Mouse (Mus musculus) erythroid progenitor cell, adult 5-6 weeks (primary cell): ENCODE measurements around the gene Negr1. TPM values are rescaled to one million over a fixed set of nuclear protein-coding genes. Genes with fewer than 3 reads are reported as not detected.

Source experiments
- ATAC-seq: replicated peaks from 2 replicates; pipeline ENCODE4 v1.8.0; 2016; ENCODE audit warnings: moderate number of reproducible peaks, mild to moderate bottlenecking, moderate TSS enrichment, inconsistent platforms; ENCODE audit not compliant: poor library complexity, low FRiP score, severe bottlenecking
- total RNA-seq, 2 experiments: library from RNA; stranded (forward) in 1 of 2; stranded (reverse) in 1 of 2; fragments of 150-400 nt in 1 of 2; fragments of 186-747, 209-891 nt in 1 of 2; gene quantifications; 2 replicates each; pipeline versions ENCODE4 v1.2.3 to v1.2.4; 2015 to 2017; ENCODE audit warnings: low replicate concordance in 2 of 2

Negr1 gene
- total RNA-seq, 2 experiments from 2014 or later = 0.61 TPM; not detected in 1

- ATAC-seq = no peak
Measured at GRCm38 (mm10) chr3:157190551-157190950, 629.0 kb downstream of the Negr1 start.

DNA sequence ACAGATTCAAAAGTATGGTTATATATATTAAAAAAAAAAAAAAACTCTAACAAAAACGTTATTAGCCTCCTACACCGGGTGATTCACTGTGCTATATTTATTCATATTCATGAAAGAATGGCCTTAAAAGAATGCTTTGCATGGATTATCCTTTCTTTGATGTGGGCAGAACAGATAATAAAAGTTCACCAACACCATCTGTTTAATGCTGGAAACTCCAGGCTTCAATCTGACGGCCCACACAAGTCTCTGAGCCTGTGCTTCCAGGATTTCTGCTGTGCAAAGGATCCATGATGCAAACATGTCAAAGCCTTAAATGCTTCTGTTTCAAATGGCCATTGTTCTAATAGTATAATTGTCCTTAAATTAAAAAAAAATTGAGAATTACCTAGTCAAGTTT lies 630.4 kb downstream of the Negr1 start:
- ATAC-seq = no peak

DNA sequence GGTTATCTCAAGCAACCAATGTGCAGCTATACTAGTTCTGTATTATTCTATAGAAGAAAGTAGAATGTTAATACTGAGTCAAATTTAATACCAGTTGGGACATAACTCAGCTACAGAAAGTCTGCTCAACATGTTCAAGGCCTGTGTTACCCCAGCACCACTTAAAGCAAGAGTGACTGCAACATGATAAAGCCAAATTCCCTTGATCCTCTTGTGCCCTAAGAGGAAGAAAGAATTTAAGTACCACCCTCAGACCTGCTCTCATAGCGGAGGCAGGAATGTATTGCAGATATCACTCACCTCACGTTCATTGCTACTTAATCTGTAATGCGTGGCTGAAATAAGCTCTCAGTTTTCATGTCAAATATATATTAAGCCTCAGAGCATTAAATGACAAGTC lies 631.5 kb downstream of the Negr1 start:
- ATAC-seq = no peak

DNA sequence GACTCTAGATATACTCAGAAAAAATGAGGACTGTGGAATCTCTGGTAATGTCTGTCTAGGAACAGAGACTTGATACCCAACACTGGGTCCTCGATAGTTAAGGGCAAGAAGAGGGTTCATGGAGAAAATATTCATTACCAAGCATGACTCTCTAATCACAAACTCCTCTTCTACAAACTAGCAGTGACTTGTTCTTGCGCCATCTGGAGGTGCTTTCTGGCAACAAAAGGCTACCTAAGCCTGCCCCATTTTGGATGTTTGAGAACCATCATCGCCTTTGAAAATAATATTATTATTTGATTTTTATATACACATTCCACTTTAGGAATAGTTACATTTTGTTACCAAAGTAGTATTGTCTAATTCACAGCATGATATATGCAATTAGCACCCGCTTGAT lies 637.1 kb downstream of the Negr1 start:
- ATAC-seq = no peak

DNA sequence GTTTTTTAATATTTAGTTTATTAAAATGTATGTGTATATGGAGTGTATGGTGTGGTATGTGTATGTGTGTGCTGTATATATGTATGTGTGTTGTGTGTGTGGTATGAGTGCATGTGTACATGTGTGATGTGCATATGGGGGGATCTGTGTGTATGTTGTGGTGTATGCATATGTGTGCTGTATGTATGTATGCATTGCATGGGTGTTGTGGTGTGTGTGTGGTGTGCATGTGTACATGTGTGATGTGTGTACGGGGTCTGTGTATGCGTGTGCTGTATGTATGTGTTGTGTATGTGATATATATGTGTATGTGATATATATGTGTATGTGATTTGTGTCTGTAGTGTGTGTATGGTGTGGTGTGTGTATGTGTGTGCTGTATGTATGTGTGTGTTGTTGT lies 640.1 kb downstream of the Negr1 start:
- no peak for ATAC-seq

DNA sequence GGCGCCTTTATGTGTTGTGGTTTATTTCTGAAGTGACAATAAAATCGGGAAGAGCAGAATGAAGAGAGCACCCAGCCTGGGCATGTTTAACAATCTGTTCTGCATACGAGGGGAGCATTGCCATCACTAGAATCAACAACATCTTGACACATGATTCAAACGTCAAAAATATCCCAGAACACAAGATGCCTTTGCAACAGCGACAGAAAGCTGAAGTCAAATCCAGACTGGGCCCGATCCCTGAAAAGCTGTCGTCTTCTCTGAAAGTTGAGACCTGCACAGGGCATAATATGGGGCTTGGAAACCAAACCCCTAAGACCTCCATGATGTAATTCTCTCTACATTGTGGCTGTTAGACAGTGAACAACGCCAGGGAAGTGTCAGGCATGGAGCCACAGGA lies 642.0 kb downstream of the Negr1 start:
- no peak for ATAC-seq

GRCm38 (mm10) chr3:157206752-157207151 lies 645.2 kb downstream of the Negr1 start:
- no peak for ATAC-seq

- no peak for ATAC-seq
Measured at GRCm38 (mm10) chr3:157208966-157209365, 647.4 kb downstream of the Negr1 start.

DNA sequence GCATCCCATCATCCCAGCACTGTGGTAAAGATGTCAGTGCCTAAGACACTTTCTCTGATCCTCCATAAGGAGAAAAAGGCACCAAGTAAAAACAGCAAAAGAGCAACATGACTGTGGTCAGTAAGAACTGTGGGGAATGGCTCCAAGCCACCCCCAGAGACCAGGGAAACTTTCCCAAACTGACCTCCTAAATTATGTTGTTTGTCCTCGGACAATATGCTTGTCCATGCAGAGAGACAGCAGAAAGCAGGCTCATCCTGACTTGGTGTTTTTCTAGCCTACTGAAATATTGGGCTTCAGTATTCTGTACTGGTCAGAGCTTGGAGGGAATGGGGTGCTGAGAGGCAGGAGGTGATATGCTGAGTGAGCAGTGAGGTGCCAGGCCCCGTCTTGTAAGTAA lies 647.8 kb downstream of the Negr1 start:
- ATAC-seq = no peak

DNA sequence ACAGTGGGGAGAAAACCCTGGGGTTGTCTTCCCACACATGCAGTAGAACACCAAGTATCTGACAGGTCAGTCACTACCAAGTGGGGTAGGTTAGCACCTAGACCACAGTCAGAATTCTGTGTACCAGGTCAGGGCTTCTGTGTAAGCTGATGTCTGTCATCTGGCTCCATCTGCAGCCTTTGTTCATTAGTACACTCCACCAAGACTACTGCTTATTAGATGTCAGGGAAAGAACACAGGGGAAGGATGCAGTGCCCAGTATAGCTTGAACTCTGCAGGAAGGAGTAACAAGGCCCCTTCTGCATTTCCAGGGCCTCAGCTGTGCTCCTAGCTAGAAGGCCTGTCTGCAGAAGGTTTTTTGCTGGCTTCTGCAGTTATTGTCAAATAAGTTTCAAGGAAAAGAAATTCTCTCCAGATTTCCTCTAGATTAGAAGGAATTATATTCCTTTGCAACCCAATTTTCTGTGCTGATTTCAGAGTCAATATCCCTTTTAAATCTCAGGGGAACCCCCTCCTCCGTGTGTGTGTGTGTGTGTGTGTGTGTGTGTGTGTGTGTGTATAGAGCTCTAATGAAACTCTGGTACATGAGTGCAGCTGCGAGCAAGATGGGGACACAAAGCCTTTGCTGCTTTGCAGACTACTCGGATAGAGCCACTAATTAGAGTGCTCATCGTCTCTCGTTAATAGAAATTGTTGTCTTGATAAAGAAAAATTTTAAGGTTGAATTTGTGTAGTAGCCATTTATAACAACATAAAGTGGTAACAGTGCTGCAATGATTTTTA lies 654.5 kb downstream of the Negr1 start:
- ATAC-seq = no peak

DNA sequence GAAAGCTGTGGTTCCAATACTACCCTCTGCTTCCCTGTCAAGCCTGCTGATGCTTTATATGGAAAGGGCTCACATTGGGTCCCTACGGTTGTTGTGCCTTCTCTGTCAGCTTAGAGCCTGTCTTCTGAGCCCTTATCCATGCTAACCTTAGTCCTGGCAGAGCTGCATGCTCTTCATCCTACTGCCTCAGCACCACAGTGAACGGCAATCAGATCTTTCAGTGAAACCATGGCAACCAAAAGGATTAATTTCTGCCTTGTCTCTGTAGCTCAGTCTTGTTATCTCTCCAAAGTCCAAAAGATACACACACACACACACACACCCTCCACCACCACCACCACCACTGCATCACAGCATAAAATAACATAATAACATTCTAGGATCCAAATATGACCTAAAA lies 656.2 kb downstream of the Negr1 start:
- no peak for ATAC-seq

- ATAC-seq = no peak
Measured at GRCm38 (mm10) chr3:157224920-157225319, 663.3 kb downstream of the Negr1 start.

- no peak for ATAC-seq
Measured at GRCm38 (mm10) chr3:157232723-157233122, 671.1 kb downstream of the Negr1 start.

DNA sequence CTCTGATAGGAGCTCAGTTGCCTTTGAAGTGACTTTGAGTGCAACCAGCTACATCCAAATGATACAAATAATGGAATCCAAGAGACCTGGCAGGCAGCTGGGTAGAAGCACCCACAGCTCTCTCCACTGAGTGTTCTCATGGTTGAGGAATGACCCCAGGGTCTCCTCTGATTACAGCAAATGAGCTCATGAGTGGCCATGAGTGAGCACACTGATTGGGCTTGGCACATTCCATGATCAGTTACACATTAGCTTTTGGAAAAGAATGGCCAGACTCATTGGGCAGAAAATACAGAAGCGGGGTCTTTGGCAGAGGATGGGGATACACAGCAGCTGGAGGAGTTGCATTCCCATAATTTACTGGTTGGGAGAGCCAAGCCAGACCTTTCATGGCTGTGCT lies 678.6 kb downstream of the Negr1 start:
- ATAC-seq = no peak

DNA sequence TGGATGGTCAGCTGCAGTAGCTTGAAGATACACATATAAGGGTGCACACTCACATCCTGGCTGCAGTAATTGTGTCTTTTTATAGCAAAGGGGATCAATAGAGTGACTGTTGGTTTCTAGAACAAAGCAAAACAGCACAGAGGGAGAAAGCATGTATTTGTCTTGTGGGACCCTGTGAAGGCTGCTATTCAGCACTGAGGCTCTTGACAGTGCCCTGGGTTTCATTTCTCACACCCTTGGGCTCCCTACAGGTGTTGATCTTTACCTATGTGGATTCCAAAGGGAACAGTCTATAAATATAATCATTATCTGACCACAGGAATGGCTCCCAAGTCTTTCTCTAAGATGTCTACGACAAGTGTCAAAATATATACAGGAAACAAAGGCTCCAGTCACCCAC lies 693.9 kb downstream of the Negr1 start:
- ATAC-seq = no peak

DNA sequence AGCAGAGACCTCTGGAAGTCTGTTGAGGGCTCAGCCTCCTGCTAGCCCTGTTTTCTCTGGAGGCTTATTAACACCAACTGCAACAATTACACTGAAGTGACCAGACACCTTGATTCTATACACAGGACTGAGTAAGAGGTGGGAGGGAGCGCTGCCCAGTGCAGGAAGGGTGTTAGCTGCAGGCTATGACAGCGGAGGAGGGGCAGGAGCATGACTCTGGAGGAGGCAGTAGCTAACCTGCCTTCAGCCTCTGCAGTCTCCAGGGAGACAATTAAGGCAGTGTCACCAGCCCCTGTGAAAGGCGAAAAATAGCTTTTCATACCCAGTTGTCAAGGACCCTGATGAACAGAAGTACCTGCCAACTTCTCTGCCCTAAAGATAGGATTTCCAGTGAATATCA lies 694.3 kb downstream of the Negr1 start:
- ATAC-seq = no peak

GRCm38 (mm10) chr3:157268742-157269141 lies 707.1 kb downstream of the Negr1 start:
- no peak for ATAC-seq

GRCm38 (mm10) chr3:157272379-157272778 lies 710.8 kb downstream of the Negr1 start:
- no peak for ATAC-seq

- ATAC-seq = no peak
Measured at GRCm38 (mm10) chr3:157274143-157274542, 712.5 kb downstream of the Negr1 start.

DNA sequence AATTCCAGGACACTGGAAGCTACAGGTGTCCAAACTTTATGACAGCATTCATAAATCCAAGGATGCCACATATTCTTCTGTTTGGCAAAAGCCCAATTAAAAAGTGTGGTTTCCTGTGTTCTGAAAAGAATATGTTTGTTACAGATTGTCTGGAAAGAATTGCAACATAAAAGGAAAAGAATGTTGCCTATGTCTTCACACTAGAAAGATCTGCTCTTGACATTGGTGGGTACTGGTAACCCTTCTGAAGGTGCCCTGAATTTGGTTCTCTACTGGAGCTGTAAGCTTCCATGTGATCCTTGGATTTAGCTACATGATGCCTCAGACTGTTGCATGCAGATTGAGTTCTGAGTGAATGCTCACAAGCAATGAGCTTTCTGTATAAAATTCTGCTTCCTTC lies 718.1 kb downstream of the Negr1 start:
- no peak for ATAC-seq

- no peak for ATAC-seq
Measured at GRCm38 (mm10) chr3:157281259-157281658, 719.7 kb downstream of the Negr1 start.

DNA sequence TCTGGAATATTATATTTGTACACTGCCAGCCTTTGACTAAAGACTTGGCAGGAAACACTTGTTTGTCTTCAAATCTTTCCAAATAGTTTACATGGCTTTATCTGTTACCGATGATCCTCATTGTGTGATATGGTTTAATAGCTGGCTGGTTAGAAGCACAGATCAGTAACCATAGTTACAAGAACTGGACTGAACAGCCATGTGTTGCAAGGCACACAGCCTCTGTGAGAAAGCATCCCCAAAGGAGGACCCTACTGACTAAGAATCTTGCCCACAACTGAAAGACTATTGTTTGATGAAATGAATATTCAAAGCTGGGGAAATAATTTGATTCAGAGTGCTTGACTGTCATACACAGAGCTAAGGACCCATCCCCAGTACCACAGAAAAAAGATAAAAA lies 729.7 kb downstream of the Negr1 start:
- no peak for ATAC-seq
